Mouse (Mus musculus) regulatory T cell (primary cell): ENCODE data around the gene Ssr3.

Source experiments
- in situ Hi-C: fragments of 300-600 bp; cut with MboI, MseI; formaldehyde crosslinking; loops from one replicate; pipeline ENCODE4 v1.15.1; 2025; ENCODE audit warnings: high pct_unique_total_duplicates

Gene Ssr3

DNA sequence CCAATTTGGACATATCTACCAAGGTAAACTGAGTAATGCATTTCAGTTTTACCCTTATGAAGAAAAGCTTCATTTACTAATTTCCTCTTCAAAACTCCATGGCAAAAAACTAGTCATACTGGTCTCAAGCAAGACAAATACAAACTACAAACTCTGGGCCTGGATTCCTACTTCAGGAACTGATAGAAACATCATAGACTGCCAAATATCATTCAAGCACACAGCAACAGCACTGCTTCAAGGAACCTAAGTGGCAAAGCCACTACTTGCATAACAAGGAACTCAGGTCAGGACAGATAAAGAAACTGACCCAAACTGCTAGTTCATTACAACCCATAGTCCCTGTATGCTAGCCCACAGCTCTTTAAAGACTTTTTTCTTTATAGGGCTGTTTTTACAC, 13.7 kb downstream of the Ssr3 start:
- in situ Hi-C loops: loop anchor here (10.0 to 25.0 kb wide), 2 partner anchors 556 to 1391 kb away; partner anchors contain the start of gene Gmps

- in situ Hi-C loops: loop anchor here (10.0 to 25.0 kb wide), 2 partner anchors 560 to 1387 kb away; partner anchors contain the start of gene Gmps
Measured at GRCm38 (mm10) chr3:65374729-65375128, 17.7 kb downstream of the Ssr3 start.

- in situ Hi-C loops: loop anchor here (10.0 kb wide), 1 partner anchor 561 kb away; no protein-coding TSS in a partner anchor
Measured at GRCm38 (mm10) chr3:65373594-65374182, 18.7 kb downstream of the Ssr3 start.

GRCm38 (mm10) chr3:65372552-65372951, 19.9 kb downstream of the Ssr3 start:
- in situ Hi-C loops: loop anchor here (10.0 kb wide), 1 partner anchor 562 kb away; no protein-coding TSS in a partner anchor

- in situ Hi-C loops: no loop called here
Measured at GRCm38 (mm10) chr3:65367944-65368343, 24.5 kb downstream of the Ssr3 start.

DNA sequence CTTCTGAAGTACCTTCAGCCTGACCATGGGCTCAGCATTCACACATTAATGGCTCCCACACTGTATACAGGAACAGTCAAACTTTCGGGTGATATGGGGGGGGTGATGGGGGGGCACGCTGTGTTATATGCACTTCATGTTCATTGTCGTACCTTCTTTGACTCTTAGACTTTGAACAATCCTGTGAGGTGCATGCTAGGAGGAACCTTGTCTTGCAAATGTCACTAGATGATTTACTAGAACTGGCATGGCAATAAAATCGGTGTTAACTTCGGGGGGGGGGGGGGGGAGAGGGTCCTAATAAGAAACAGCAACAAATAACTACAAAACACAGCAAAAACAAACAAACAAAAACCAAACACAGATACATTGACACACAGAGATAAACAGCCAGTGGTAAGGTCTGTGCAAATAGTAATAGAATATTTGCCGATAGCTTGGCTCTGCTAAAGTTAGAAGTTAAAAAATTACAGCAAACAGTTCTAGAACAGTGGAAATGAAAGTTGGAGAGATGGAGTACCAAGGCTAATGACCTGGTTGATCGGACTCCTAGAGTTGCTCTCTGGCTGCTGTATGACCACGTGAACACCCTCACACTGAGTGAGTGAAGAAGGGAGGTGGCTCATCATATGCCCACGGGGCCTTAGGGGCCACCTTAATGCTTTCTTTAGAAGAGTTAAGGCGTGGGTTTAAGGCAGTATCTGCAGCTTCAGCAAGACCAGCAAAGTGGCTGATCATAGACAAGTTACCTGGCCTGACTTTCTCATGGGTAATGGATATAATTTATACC, 26.3 kb downstream of the Ssr3 start:
- in situ Hi-C loops: no loop called here

- in situ Hi-C loops: no loop called here
Measured at GRCm38 (mm10) chr3:65365184-65365583, 27.2 kb downstream of the Ssr3 start.

DNA sequence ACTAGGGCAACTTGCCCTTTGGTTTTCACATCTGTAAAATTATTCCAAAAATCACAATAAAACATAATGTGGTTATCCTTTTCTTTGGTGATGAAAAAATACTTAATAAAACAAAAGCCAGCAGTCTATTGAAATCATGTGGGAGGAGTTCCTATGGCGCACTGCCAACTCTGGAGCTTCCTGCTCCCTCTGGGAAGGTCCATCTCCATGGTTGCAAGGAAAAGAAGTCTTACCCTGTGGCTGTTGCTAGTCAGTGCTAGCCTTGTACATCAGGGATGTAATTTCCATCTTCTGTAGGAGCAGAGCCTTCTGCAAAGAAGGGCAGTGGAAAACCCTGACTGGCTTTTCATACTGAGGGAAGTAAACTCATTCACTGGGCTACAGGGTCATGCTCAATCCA, 29.0 kb downstream of the Ssr3 start:
- in situ Hi-C loops: no loop called here

DNA sequence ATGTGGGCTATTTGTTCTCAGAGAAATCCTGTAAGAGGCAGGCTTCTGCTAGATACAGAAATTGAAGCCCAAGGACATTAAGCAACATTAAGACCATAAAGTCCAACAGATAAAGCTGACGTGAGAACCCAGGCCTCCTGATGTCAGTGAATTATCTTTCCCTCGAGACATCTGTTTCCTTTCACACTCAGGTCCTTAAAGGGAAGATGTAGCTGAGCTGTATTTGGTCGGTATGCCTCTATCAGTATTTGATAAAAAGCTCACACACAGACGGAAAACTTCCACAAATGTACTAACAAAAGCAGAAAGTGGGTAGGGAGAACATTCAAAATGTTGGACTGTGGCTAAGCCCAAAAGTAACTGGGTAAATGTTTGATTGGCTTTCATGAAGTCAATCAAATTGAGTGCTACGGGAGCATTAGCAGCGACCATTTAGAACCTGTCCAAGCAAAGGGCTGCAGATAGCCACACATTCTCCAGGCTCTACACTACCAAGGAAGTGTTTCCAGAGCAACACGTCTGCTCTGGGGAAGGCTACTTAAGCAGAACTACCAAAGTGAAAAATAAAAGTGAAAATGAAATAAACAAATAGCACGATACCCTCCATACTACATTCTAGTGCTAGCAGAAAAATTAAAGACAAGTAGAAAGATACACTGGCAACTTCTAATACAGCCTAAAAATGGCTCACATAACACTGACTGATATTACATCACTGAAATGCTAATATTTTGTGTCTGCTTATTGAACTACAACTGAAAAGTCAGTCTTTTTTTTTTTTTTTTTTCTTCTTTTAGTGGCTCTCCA, 32.1 kb downstream of the Ssr3 start:
- in situ Hi-C loops: no loop called here

GRCm38 (mm10) chr3:65358841-65359240, 33.6 kb downstream of the Ssr3 start:
- in situ Hi-C loops: no loop called here

- in situ Hi-C loops: no loop called here
Measured at GRCm38 (mm10) chr3:65358275-65358674, 34.1 kb downstream of the Ssr3 start.

GRCm38 (mm10) chr3:65355479-65355878, 36.9 kb downstream of the Ssr3 start:
- in situ Hi-C loops: no loop called here

- in situ Hi-C loops: no loop called here
Measured at GRCm38 (mm10) chr3:65353263-65354037, 39.0 kb downstream of the Ssr3 start.

- in situ Hi-C loops: no loop called here
Measured at GRCm38 (mm10) chr3:65352278-65353127, 39.9 kb downstream of the Ssr3 start.

DNA sequence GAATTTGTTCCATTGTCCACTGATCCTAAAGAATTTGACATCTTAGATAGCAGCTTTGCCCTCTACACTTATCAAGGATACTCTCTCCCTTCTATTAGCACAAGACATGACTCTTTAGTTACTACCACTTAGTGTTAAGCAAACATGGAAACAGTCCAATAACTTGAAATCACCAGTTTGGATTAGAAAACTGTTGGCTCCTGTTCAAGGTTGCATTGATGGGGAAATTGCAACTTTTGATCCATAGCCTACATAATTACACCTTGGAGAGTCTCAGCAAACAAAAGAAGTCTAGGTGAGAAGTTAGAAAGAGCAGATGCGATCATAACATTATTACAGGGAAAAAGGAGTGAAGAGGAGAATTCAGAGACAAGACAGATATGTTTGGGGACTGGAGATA, 46.2 kb downstream of the Ssr3 start:
- in situ Hi-C loops: no loop called here

- in situ Hi-C loops: no loop called here
Measured at GRCm38 (mm10) chr3:65340173-65340951, 52.1 kb downstream of the Ssr3 start.

- in situ Hi-C loops: no loop called here
Measured at GRCm38 (mm10) chr3:65337835-65338464, 54.5 kb downstream of the Ssr3 start.
